Mouse (Mus musculus) splenic B cell, adult 2 months (primary cell): ENCODE data around the gene Fut8.
"Not testable (repeated sequence)": the region's sequence is repeated elsewhere in the genome, so short reads cannot be mapped to it uniquely, and the experiment has no call there.

Experiments used
- DNase-seq: peaks from one replicate; pipeline ENCODE4 v3.0.0-alpha.2; 2011; ENCODE audit warnings: low read depth, low spot score
- H3K27me3 ChIP-seq: 2 replicates; pipeline ENCODE4 v1.6.1; 2012; ENCODE audit warnings: mild to moderate bottlenecking, low read length, moderate library complexity, mixed read lengths; ENCODE audit not compliant: control insufficient read depth, poor library complexity, insufficient read depth, severe bottlenecking
- H3K36me3 ChIP-seq: 2 replicates; pipeline ENCODE4 v1.6.1; 2012; ENCODE audit warnings: mild to moderate bottlenecking, low read length, moderate library complexity, mixed read lengths; ENCODE audit not compliant: control insufficient read depth, poor library complexity, insufficient read depth, severe bottlenecking

The Fut8 gene

GRCm38 (mm10) chr12:77516805-77517204, 278.9 kb downstream of the Fut8 start:
- no peaks in the 10 kb centered on the region for H3K36me3 ChIP-seq
- no peaks in the 10 kb centered on the region for H3K27me3 ChIP-seq
- no peak for DNase-seq

- no peak for DNase-seq
- Histone ChIP-seq H3K27me3 (no peaks in the 10 kb centered on the region), H3K36me3 (no peaks in the 10 kb centered on the region)
Measured at GRCm38 (mm10) chr12:77517691-77518090, 279.8 kb downstream of the Fut8 start.

GRCm38 (mm10) chr12:77519534-77520102, 281.7 kb downstream of the Fut8 start:
- no peak for DNase-seq
- no peaks in the 10 kb centered on the region for H3K27me3 ChIP-seq
- H3K36me3 ChIP-seq, result no peaks in the 10 kb centered on the region

GRCm38 (mm10) chr12:77524014-77524413, 286.1 kb downstream of the Fut8 start:
- not testable (repeated sequence) for H3K27me3 ChIP-seq, DNase-seq, H3K36me3 ChIP-seq
